Mouse (Mus musculus): ENCODE results near the gene Prkch. TPM values are rescaled to one million over a fixed set of nuclear protein-coding genes. Genes with fewer than 3 reads are reported as not detected.

Prkch gene
- polyA plus RNA-seq, 1 experiment = not detected

GRCm38 (mm10) chr12:73806003-73806402 is 221.4 kb downstream of the Prkch start:
- Histone ChIP-seq H3K27ac (ENCODE audit: insufficient read depth, low read depth, low read length) (no peak overlapping the region), H3K4me1 (ENCODE audit: control insufficient read depth, insufficient read depth, low read length) (peaks cover 3% of the 10 kb centered on the region; the same call in 1 of the 2 replicates), H3K4me3 (ENCODE audit: insufficient read depth, low read depth, low read length) (no peak overlapping the region)
- WGBS = 80% methylated on average over 5 of the region's 5 CpGs
- TF ChIP-seq CTCF (IDR thresholded peaks at IDR 0.05; ENCODE audit: insufficient read depth, low read depth, low read length) = no peak
- no peak for TF ChIP-seq POLR2A (IDR thresholded peaks at IDR 0.05; ENCODE audit: insufficient read depth, low read depth, low read length)

GRCm38 (mm10) chr12:73807228-73807627 is 222.6 kb downstream of the Prkch start:
- no peak for TF ChIP-seq POLR2A (IDR thresholded peaks at IDR 0.05; ENCODE audit: insufficient read depth, low read depth, low read length)
- TF ChIP-seq CTCF (IDR thresholded peaks at IDR 0.05; ENCODE audit: insufficient read depth, low read depth, low read length) = no peak
- no peak overlapping the region for H3K4me3 ChIP-seq (ENCODE audit: insufficient read depth, low read depth, low read length)
- no peak overlapping the region for H3K27ac ChIP-seq (ENCODE audit: insufficient read depth, low read depth, low read length)
- peaks cover 3% of the 10 kb centered on the region; the same call in 1 of the 2 replicates for H3K4me1 ChIP-seq (ENCODE audit: control insufficient read depth, insufficient read depth, low read length)
- WGBS = 74% methylated on average over 2 of the region's 2 CpGs

GRCm38 (mm10) chr12:73810041-73810795 is 225.6 kb downstream of the Prkch start:
- Histone ChIP-seq H3K4me3 (ENCODE audit: insufficient read depth, low read depth, low read length) (no peak overlapping the region), H3K27ac (ENCODE audit: insufficient read depth, low read depth, low read length) (no peak overlapping the region), H3K4me1 (ENCODE audit: control insufficient read depth, insufficient read depth, low read length) (peaks cover 3% of the 10 kb centered on the region; the same call in 1 of the 2 replicates)
- WGBS = 52% methylated on average over 13 of the region's 13 CpGs
- TF ChIP-seq CTCF (IDR thresholded peaks at IDR 0.05; ENCODE audit: insufficient read depth, low read depth, low read length) (no peak), POLR2A (IDR thresholded peaks at IDR 0.05; ENCODE audit: insufficient read depth, low read depth, low read length) (no peak)

- Histone ChIP-seq H3K27ac (ENCODE audit: insufficient read depth, low read depth, low read length) (no peak overlapping the region), H3K4me1 (ENCODE audit: control insufficient read depth, insufficient read depth, low read length) (peaks cover 3% of the 10 kb centered on the region; the same call in 1 of the 2 replicates), H3K4me3 (ENCODE audit: insufficient read depth, low read depth, low read length) (no peak overlapping the region)
- TF ChIP-seq CTCF (IDR thresholded peaks at IDR 0.05; ENCODE audit: insufficient read depth, low read depth, low read length) = no peak
- TF ChIP-seq POLR2A (IDR thresholded peaks at IDR 0.05; ENCODE audit: insufficient read depth, low read depth, low read length) = no peak
- WGBS = 41% methylated on average over 5 of the region's 5 CpGs
These were observed 226.3 kb downstream of the Prkch start for GRCm38 (mm10) chr12:73810903-73811302.

GRCm38 (mm10) chr12:73812198-73812597 is 227.6 kb downstream of the Prkch start:
- no peak overlapping the region for H3K27ac ChIP-seq (ENCODE audit: insufficient read depth, low read depth, low read length)

GRCm38 (mm10) chr12:73813016-73813900 is 228.7 kb downstream of the Prkch start:
- 77% methylated on average over 11 of the region's 11 CpGs for WGBS
- Histone ChIP-seq H3K4me1 (ENCODE audit: control insufficient read depth, insufficient read depth, low read length) (peaks cover 3% of the 10 kb centered on the region; the same call in 1 of the 2 replicates), H3K4me3 (ENCODE audit: insufficient read depth, low read depth, low read length) (no peak overlapping the region), H3K27ac (ENCODE audit: insufficient read depth, low read depth, low read length) (no peak overlapping the region)
- no peak for TF ChIP-seq CTCF (IDR thresholded peaks at IDR 0.05; ENCODE audit: insufficient read depth, low read depth, low read length)
- TF ChIP-seq POLR2A (IDR thresholded peaks at IDR 0.05; ENCODE audit: insufficient read depth, low read depth, low read length) = no peak

More at GRCm38 (mm10) chr12:73812198-73812597, 227.6 kb downstream of the Prkch start:
- no peak for TF ChIP-seq CTCF (IDR thresholded peaks at IDR 0.05; ENCODE audit: insufficient read depth, low read depth, low read length)
- TF ChIP-seq POLR2A (IDR thresholded peaks at IDR 0.05; ENCODE audit: insufficient read depth, low read depth, low read length) = no peak
- 90% methylated on average over 6 of the region's 6 CpGs for WGBS
- Histone ChIP-seq H3K4me3 (ENCODE audit: insufficient read depth, low read depth, low read length) (no peak overlapping the region), H3K4me1 (ENCODE audit: control insufficient read depth, insufficient read depth, low read length) (peaks cover 3% of the 10 kb centered on the region; the same call in 1 of the 2 replicates)

- Histone ChIP-seq H3K4me1 (ENCODE audit: control insufficient read depth, insufficient read depth, low read length) (peaks cover 10% of the 10 kb centered on the region), H3K27ac (ENCODE audit: insufficient read depth, low read depth, low read length) (no peak overlapping the region), H3K4me3 (ENCODE audit: insufficient read depth, low read depth, low read length) (no peak overlapping the region)
- WGBS = 98% methylated on average over 5 of the region's 5 CpGs
- TF ChIP-seq CTCF (IDR thresholded peaks at IDR 0.05; ENCODE audit: insufficient read depth, low read depth, low read length) = no peak
- TF ChIP-seq POLR2A (IDR thresholded peaks at IDR 0.05; ENCODE audit: insufficient read depth, low read depth, low read length) = no peak
These were observed 229.6 kb downstream of the Prkch start for GRCm38 (mm10) chr12:73814056-73814735.

GRCm38 (mm10) chr12:73814897-73815296 is 230.3 kb downstream of the Prkch start:
- WGBS = 93% methylated on average over 2 of the region's 2 CpGs
- TF ChIP-seq CTCF (IDR thresholded peaks at IDR 0.05; ENCODE audit: insufficient read depth, low read depth, low read length) (no peak), POLR2A (IDR thresholded peaks at IDR 0.05; ENCODE audit: insufficient read depth, low read depth, low read length) (no peak)
- no peak overlapping the region for H3K27ac ChIP-seq (ENCODE audit: insufficient read depth, low read depth, low read length)
- no peak overlapping the region for H3K4me3 ChIP-seq (ENCODE audit: insufficient read depth, low read depth, low read length)
- peaks cover 10% of the 10 kb centered on the region for H3K4me1 ChIP-seq (ENCODE audit: control insufficient read depth, insufficient read depth, low read length)
